Mouse (Mus musculus) neural tube, embryonic 11.5 days (tissue): ENCODE results near the gene Dennd6a. TPM values are rescaled to one million over a fixed set of nuclear protein-coding genes. Genes with fewer than 3 reads are reported as not detected.

ENCODE experiments used
- ATAC-seq: fragments of 200-750 bp; cut with Nextera tagmentation; 2 replicates; pipeline ENCODE4 v1.8.0; 2017; ENCODE audit warnings: moderate number of reproducible peaks, mild to moderate bottlenecking, moderate TSS enrichment, moderate library complexity; ENCODE audit not compliant: insufficient read depth, low FRiP score, low TSS enrichment
- DNase-seq: peaks from one replicate; pipeline ENCODE4 v3.0.0-alpha.2; 2015; ENCODE audit warnings: low spot score
- H3K27ac ChIP-seq: fragments of 300-500 bp; sonication (generic); 2 replicates; pipeline ENCODE4 v1.5.1; 2014; ENCODE audit warnings: low read depth, mild to moderate bottlenecking, low read length
- H3K27me3 ChIP-seq: fragments of 300-500 bp; sonication (generic); 2 replicates; pipeline ENCODE4 v1.6.1; 2014; ENCODE audit warnings: mild to moderate bottlenecking, low read length, mixed read lengths; ENCODE audit not compliant: control insufficient read depth, insufficient read depth
- H3K36me3 ChIP-seq: fragments of 300-500 bp; sonication (generic); 2 replicates; pipeline ENCODE4 v1.6.1; 2014; ENCODE audit warnings: mild to moderate bottlenecking, low read length, moderate library complexity, mixed read lengths; ENCODE audit not compliant: control insufficient read depth, insufficient read depth
- H3K4me1 ChIP-seq: fragments of 300-500 bp; sonication (generic); 2 replicates; pipeline ENCODE4 v1.6.1; 2014; ENCODE audit warnings: low read length, mixed read lengths; ENCODE audit not compliant: control insufficient read depth, insufficient read depth
- H3K4me2 ChIP-seq: fragments of 300-500 bp; sonication (generic); 2 replicates; pipeline ENCODE4 v1.6.1; 2014; ENCODE audit warnings: low read depth, mild to moderate bottlenecking, moderate library complexity
- H3K4me3 ChIP-seq: fragments of 300-500 bp; sonication (generic); 2 replicates; pipeline ENCODE4 v1.5.1; 2014; ENCODE audit warnings: low read depth, low read length
- H3K9ac ChIP-seq: fragments of 300-500 bp; sonication (generic); 2 replicates; pipeline ENCODE4 v1.6.1; 2014; ENCODE audit warnings: mild to moderate bottlenecking, low read length
- H3K9me3 ChIP-seq: fragments of 300-500 bp; sonication (generic); 2 replicates; pipeline ENCODE4 v1.6.1; 2016; ENCODE audit warnings: low read length; ENCODE audit not compliant: control insufficient read depth
- WGBS: fragments of 180-500 bp; shearing (Covaris S2); extraction: QIAGEN DNeasy Blood & Tissue Kit; methylation state at CpG from one replicate; pipeline ENCODE4 v1.1.7; 2014; 5-methylcytosine and 5-hydroxymethylcytosine counted together
- polyA plus RNA-seq: library from polyadenylated mRNA; unstranded; fragments of >200 nt; fragmentation: Nextera tagmentation; extraction: Ambion mirVana; gene quantifications from 2 replicates; pipeline ENCODE4 v1.2.1, GENCODE M21; 2014

Gene Dennd6a
- polyA plus RNA-seq, 1 experiment from 2014 or later = 29.9 TPM

GRCm38 (mm10) chr14:26557581-26557980 is 16.1 kb upstream of the Dennd6a start:
- Histone ChIP-seq H3K4me3 (no peak overlapping the region), H3K9ac (no peak overlapping the region), H3K27me3 (no peaks in the 10 kb centered on the region), H3K4me1 (no peaks in the 10 kb centered on the region), H3K36me3 (no peaks in the 10 kb centered on the region), H3K27ac (no peak overlapping the region), H3K9me3 (no peaks in the 10 kb centered on the region), H3K4me2 (no peak overlapping the region)
- WGBS = 41% methylated on average over 1 of the region's 1 CpGs
- DNase-seq = no peak
- ATAC-seq = no peak

DNA sequence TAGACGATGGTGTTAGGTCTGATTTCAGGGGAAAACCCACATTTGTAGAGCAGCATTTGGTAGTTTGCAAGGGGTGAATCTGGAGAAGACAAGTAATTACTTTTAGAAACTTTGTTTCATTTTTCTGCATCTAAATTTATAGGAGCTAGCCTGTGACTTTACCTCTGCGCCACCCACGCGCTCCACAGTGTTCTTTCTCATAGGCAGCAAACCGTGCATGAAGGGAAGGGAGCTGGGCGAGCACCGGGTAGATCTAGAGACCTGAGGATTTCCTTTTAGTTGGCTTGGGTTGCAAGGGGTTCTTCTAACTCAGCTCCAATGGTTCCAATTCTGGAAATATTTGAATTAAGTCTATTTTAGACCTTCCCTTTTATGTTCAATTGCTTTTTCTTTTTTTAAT is 15.1 kb upstream of the Dennd6a start:
- H3K4me3 ChIP-seq = no peak overlapping the region
- WGBS = 92% methylated on average over 7 of the region's 7 CpGs
- DNase-seq = no peak

GRCm38 (mm10) chr14:26562247-26562646 is 11.4 kb upstream of the Dennd6a start:
- no peaks in the 10 kb centered on the region for H3K36me3 ChIP-seq
- H3K4me1 ChIP-seq = no peaks in the 10 kb centered on the region
- H3K27me3 ChIP-seq = no peaks in the 10 kb centered on the region
- no peak overlapping the region for H3K27ac ChIP-seq
- no peak overlapping the region for H3K4me3 ChIP-seq
- ATAC-seq (no peak), DNase-seq (no peak)
- no peak overlapping the region for H3K4me2 ChIP-seq
- WGBS = 93% methylated on average over 2 of the region's 2 CpGs
- no peak overlapping the region for H3K9ac ChIP-seq
- no peaks in the 10 kb centered on the region for H3K9me3 ChIP-seq

More for the DNA sequence above, 15.1 kb upstream of the Dennd6a start:
- no peaks in the 10 kb centered on the region for H3K4me1 ChIP-seq
- no peaks in the 10 kb centered on the region for H3K9me3 ChIP-seq
- H3K27me3 ChIP-seq = no peaks in the 10 kb centered on the region
- no peak overlapping the region for H3K4me2 ChIP-seq
- no peak overlapping the region for H3K27ac ChIP-seq
- no peaks in the 10 kb centered on the region for H3K36me3 ChIP-seq
- ATAC-seq = no peak
- H3K9ac ChIP-seq = no peak overlapping the region

DNA sequence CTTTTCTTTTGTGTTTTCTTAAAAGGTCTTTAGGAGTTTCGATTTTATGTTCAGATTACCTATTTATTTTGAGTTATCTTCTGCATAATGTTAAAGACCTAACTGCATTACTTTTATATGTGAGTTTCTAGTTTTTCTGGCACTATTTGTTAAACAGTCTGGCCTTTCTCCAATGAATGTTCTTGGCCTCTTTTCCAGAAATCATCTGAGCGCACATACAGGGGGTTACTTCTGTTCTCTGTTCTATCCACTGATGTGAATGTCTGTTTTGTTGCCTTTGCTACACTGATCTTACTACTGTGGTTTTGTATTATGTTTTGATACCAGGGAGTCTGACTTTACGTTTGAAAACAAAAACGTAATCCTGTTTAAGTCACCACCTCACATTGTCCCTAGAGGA is 3.8 kb upstream of the Dennd6a start:
- H3K36me3 ChIP-seq = no peaks in the 10 kb centered on the region
- 92% methylated on average over 4 of the region's 4 CpGs for WGBS
- no peak overlapping the region for H3K4me3 ChIP-seq
- H3K27ac ChIP-seq = no peak overlapping the region
- no peak for DNase-seq
- no peak overlapping the region for H3K4me2 ChIP-seq
- H3K4me1 ChIP-seq = no peaks in the 10 kb centered on the region
- no peak for ATAC-seq
- no peaks in the 10 kb centered on the region for H3K27me3 ChIP-seq
- no peaks in the 10 kb centered on the region for H3K9me3 ChIP-seq
- H3K9ac ChIP-seq = no peak overlapping the region

DNA sequence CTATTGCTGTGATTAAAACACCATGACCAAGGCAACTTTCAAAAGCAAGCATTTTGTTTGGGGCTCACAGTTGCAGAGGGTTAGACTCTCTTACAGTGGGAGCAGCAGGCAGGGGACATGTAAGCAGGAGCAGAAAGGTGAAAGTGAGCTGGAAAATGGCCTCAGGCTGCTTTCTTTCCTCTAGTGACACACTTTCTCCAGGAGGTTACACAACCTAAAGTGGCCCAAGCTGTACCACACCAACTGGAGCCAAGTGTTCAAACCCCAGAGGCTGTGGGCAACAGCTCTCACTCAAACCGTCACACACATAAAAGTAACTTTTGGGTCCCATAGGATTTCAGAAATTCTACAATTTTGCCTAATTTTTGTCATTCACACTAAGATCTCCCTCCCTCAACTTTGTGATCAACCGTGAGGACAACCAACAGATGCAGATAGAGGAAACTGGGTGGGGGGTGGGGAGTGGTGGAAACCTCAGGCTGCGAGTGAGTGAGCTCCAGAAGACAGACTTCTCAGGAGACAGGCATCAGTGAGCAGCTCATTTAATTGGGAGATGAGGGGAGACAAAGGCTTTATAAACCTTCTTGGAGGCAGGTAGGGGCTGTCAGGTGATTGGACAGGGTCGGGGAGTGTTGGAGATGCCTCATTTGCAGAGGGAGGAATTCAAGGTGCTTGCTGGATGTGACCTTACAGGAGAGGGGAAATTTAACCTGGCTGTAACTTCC is 1.5 kb upstream of the Dennd6a start:
- Histone ChIP-seq H3K27me3 (no peaks in the 10 kb centered on the region), H3K9me3 (no peaks in the 10 kb centered on the region), H3K9ac (no peak overlapping the region), H3K36me3 (no peaks in the 10 kb centered on the region), H3K4me3 (no peak overlapping the region), H3K4me2 (no peak overlapping the region), H3K4me1 (no peaks in the 10 kb centered on the region), H3K27ac (no peak overlapping the region)
- no peak for DNase-seq
- no peak for ATAC-seq
- WGBS = 70% methylated on average over 4 of the region's 4 CpGs

- ATAC-seq = no peak
- Histone ChIP-seq H3K27me3 (no peaks in the 10 kb centered on the region), H3K4me1 (no peaks in the 10 kb centered on the region), H3K4me2 (no peak overlapping the region), H3K36me3 (no peaks in the 10 kb centered on the region), H3K9me3 (no peaks in the 10 kb centered on the region), H3K4me3 (no peak overlapping the region), H3K27ac (no peak overlapping the region), H3K9ac (no peak overlapping the region)
- DNase-seq = no peak
- 69% methylated on average over 3 of the region's 3 CpGs for WGBS
These were observed 2.7 kb downstream of the Dennd6a start for GRCm38 (mm10) chr14:26576255-26576780.

GRCm38 (mm10) chr14:26578791-26579191 is 5.1 kb downstream of the Dennd6a start:
- Histone ChIP-seq H3K4me2 (no peak overlapping the region), H3K27ac (no peak overlapping the region), H3K27me3 (no peaks in the 10 kb centered on the region), H3K4me1 (no peaks in the 10 kb centered on the region), H3K4me3 (no peak overlapping the region), H3K9ac (no peak overlapping the region), H3K9me3 (no peaks in the 10 kb centered on the region), H3K36me3 (0 out of 2 replicates have a peak, but pooled peaks cover 2% of the 10 kb centered on the region)
- 75% methylated on average over 6 of the region's 6 CpGs for WGBS
- ATAC-seq (no peak), DNase-seq (no peak)

DNA sequence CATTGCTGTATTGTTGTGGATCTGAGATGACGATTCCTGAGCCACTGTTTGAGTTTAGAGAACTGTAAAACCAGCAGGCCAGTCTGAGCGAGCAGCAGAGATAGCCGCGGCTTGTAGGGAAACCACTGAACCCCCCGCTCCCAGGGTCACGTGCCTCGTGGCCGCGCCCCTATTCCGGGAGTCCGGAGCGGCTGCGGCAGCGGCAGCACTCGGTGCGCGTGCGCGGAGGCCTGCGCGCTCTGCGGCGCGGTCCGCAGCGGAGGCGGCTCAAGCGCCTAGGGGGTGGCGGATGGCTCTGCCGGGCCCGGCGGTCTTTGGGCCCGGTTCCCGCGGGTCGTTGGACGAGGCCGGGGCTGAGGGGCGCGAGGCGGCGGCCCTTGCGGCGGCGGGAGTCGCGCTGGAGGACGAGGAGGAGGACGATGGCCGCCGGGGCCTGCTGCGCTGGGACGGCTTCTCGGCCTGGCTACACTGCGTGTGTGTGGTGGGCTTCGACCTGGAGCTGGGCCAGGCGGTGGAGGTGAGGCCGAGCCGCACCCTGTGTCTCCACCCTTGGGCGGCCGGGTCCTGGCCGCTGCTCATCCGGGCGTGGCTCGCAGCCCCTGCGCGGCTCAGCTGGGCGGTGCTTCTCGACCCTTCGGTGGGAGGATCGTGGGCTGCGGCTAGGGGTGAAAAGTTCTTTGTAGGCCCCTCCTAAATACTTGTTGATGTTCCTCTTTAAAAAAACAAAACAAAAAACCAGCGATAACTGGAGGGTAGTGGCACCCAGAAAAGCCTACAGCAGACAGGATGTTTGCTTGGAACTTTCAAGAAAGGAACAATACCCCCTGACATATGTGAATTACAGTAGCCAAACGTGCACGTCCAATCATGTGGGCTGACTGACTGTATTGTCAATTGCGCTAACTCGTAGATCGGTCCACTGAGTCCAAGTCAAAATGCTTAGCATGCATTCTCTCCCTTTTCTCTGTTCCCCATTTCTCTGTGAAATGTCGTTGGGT is 6.0 kb downstream of the Dennd6a start:
- Histone ChIP-seq H3K36me3 (0 out of 2 replicates have a peak, but pooled peaks cover 2% of the 10 kb centered on the region), H3K4me1 (no peaks in the 10 kb centered on the region), H3K9me3 (no peaks in the 10 kb centered on the region), H3K9ac (peak overlapping the region; percentile 99), H3K27me3 (no peaks in the 10 kb centered on the region), H3K27ac (peak overlapping the region; percentile 93), H3K4me2 (peak overlapping the region; percentile 77), H3K4me3 (peak overlapping the region; percentile 92)
- ATAC-seq = peak; percentile 93
- peak; percentile 92 for DNase-seq
- WGBS = under 1% methylated on average over 79 of the region's 79 CpGs
